Mouse (Mus musculus) embryonic facial prominence, embryonic 10.5 days (tissue): ENCODE data around the gene Arl15. TPM values are rescaled to one million over a fixed set of nuclear protein-coding genes. Genes with fewer than 3 reads are reported as not detected.

Source experiments
- DNase-seq: peaks from one replicate; pipeline ENCODE4 v3.0.0-alpha.2; 2017; ENCODE audit warnings: low spot score
- H3K27ac ChIP-seq: fragments of 300-500 bp; sonication (generic); replicated peaks from 2 replicates; pipeline ENCODE4 v1.5.1; 2016; ENCODE audit warnings: mild to moderate bottlenecking
- H3K27me3 ChIP-seq: fragments of 300-500 bp; sonication (generic); replicated peaks from 2 replicates; pipeline ENCODE4 v1.6.1; 2016; ENCODE audit warnings: low read depth, mild to moderate bottlenecking; ENCODE audit not compliant: poor library complexity, severe bottlenecking
- H3K36me3 ChIP-seq: fragments of 300-500 bp; sonication (generic); replicated peaks from 2 replicates; pipeline ENCODE4 v1.6.1; 2016; ENCODE audit warnings: mild to moderate bottlenecking, moderate library complexity
- H3K4me1 ChIP-seq: fragments of 300-500 bp; sonication (generic); 2 replicates; pipeline ENCODE4 v1.6.1; 2016
- H3K4me3 ChIP-seq: fragments of 300-500 bp; sonication (generic); 2 replicates; pipeline ENCODE4 v1.5.1; 2016; ENCODE audit warnings: mild to moderate bottlenecking, moderate library complexity
- H3K9me3 ChIP-seq: fragments of 300-500 bp; sonication (generic); 2 replicates; pipeline ENCODE4 v1.6.1; 2016; ENCODE audit warnings: mild to moderate bottlenecking
- WGBS: fragments of 180-500 bp; shearing (Covaris S2); methylation state at CpG from one replicate; pipeline ENCODE4 v1.1.7; 2016; 5-methylcytosine and 5-hydroxymethylcytosine counted together
- polyA plus RNA-seq: library from polyadenylated mRNA; unstranded; fragments of >200 nt; fragmentation: Nextera tagmentation; extraction: Ambion mirVana; gene quantifications from 2 replicates; pipeline ENCODE4 v1.2.1, GENCODE M21; 2016

Gene Arl15
- polyA plus RNA-seq, 1 experiment from 2014 or later: 11.1 TPM

- Histone ChIP-seq H3K36me3 (no peaks in the 10 kb centered on the region), H3K9me3 (no peaks in the 10 kb centered on the region), H3K4me3 (no peak overlapping the region), H3K27me3 (no peaks in the 10 kb centered on the region), H3K27ac (no peak overlapping the region), H3K4me1 (peaks cover 22% of the 10 kb centered on the region)
- DNase-seq: no peak
- WGBS: 30% methylated on average over 8 of the region's 8 CpGs
Observed at GRCm38 (mm10) chr13:114074471-114074870, 280.2 kb downstream of the Arl15 start.

- Histone ChIP-seq H3K4me3 (no peak overlapping the region), H3K9me3 (no peaks in the 10 kb centered on the region), H3K36me3 (no peaks in the 10 kb centered on the region), H3K27me3 (no peaks in the 10 kb centered on the region), H3K27ac (no peak overlapping the region), H3K4me1 (peaks cover 22% of the 10 kb centered on the region)
- DNase-seq: no peak
- WGBS: 73% methylated on average over 9 of the region's 9 CpGs
Observed at GRCm38 (mm10) chr13:114075724-114076384, 281.5 kb downstream of the Arl15 start.

GRCm38 (mm10) chr13:114077181-114077580 lies 282.9 kb downstream of the Arl15 start:
- no peaks in the 10 kb centered on the region for H3K9me3 ChIP-seq
- 82% methylated on average over 9 of the region's 9 CpGs for WGBS
- peaks cover 22% of the 10 kb centered on the region for H3K4me1 ChIP-seq
- H3K36me3 ChIP-seq: no peaks in the 10 kb centered on the region
- no peak for DNase-seq
- H3K27ac ChIP-seq: no peak overlapping the region
- no peak overlapping the region for H3K4me3 ChIP-seq
- H3K27me3 ChIP-seq: no peaks in the 10 kb centered on the region

- no peak overlapping the region for H3K4me3 ChIP-seq
- H3K27me3 ChIP-seq: no peaks in the 10 kb centered on the region
- no peaks in the 10 kb centered on the region for H3K9me3 ChIP-seq
- peak; percentile 15 for DNase-seq
- peaks cover 22% of the 10 kb centered on the region for H3K4me1 ChIP-seq
- H3K36me3 ChIP-seq: no peaks in the 10 kb centered on the region
- WGBS: 60% methylated on average over 17 of the region's 17 CpGs
- H3K27ac ChIP-seq: no peak overlapping the region
Observed at GRCm38 (mm10) chr13:114077584-114078270, 283.4 kb downstream of the Arl15 start.

GRCm38 (mm10) chr13:114078851-114079250 lies 284.5 kb downstream of the Arl15 start:
- WGBS: 85% methylated on average over 4 of the region's 4 CpGs
- H3K36me3 ChIP-seq: no peaks in the 10 kb centered on the region
- H3K27me3 ChIP-seq: no peaks in the 10 kb centered on the region
- no peak overlapping the region for H3K4me3 ChIP-seq
- no peak for DNase-seq
- peaks cover 22% of the 10 kb centered on the region for H3K4me1 ChIP-seq
- H3K9me3 ChIP-seq: no peaks in the 10 kb centered on the region
- no peak overlapping the region for H3K27ac ChIP-seq

GRCm38 (mm10) chr13:114079751-114080150 lies 285.4 kb downstream of the Arl15 start:
- peaks cover 17% of the 10 kb centered on the region for H3K4me1 ChIP-seq
- no peak overlapping the region for H3K4me3 ChIP-seq
- no peak for DNase-seq
- H3K27ac ChIP-seq: no peak overlapping the region
- no peaks in the 10 kb centered on the region for H3K36me3 ChIP-seq
- no peaks in the 10 kb centered on the region for H3K27me3 ChIP-seq
- 87% methylated on average over 6 of the region's 6 CpGs for WGBS
- no peaks in the 10 kb centered on the region for H3K9me3 ChIP-seq

- H3K36me3 ChIP-seq: no peaks in the 10 kb centered on the region
- DNase-seq: no peak
- no peaks in the 10 kb centered on the region for H3K27me3 ChIP-seq
- H3K4me3 ChIP-seq: no peak overlapping the region
- H3K4me1 ChIP-seq: peaks cover 14% of the 10 kb centered on the region
- no peaks in the 10 kb centered on the region for H3K9me3 ChIP-seq
- H3K27ac ChIP-seq: no peak overlapping the region
- WGBS: 93% methylated on average over 8 of the region's 8 CpGs
Observed at GRCm38 (mm10) chr13:114080491-114080890, 286.2 kb downstream of the Arl15 start.

- WGBS: 86% methylated on average over 3 of the region's 3 CpGs
Observed at GRCm38 (mm10) chr13:114083570-114084138, 289.3 kb downstream of the Arl15 start.

GRCm38 (mm10) chr13:114085442-114085841 lies 291.1 kb downstream of the Arl15 start:
- 86% methylated on average over 8 of the region's 8 CpGs for WGBS
- Histone ChIP-seq H3K9me3 (no peaks in the 10 kb centered on the region), H3K4me1 (peaks cover under 1% of the 10 kb centered on the region), H3K27me3 (no peaks in the 10 kb centered on the region), H3K27ac (no peak overlapping the region), H3K36me3 (no peaks in the 10 kb centered on the region), H3K4me3 (no peak overlapping the region)
- DNase-seq: no peak

More at GRCm38 (mm10) chr13:114083570-114084138, 289.3 kb downstream of the Arl15 start:
- DNase-seq: no peak
- Histone ChIP-seq H3K36me3 (no peaks in the 10 kb centered on the region), H3K9me3 (no peaks in the 10 kb centered on the region), H3K4me1 (no peaks in the 10 kb centered on the region), H3K27me3 (no peaks in the 10 kb centered on the region), H3K4me3 (no peak overlapping the region), H3K27ac (no peak overlapping the region)

GRCm38 (mm10) chr13:114086325-114086724 lies 292.0 kb downstream of the Arl15 start:
- WGBS: 81% methylated on average over 5 of the region's 5 CpGs
- H3K9me3 ChIP-seq: no peaks in the 10 kb centered on the region
- no peak for DNase-seq
- H3K27ac ChIP-seq: no peak overlapping the region
- H3K4me1 ChIP-seq: peaks cover 9% of the 10 kb centered on the region
- no peaks in the 10 kb centered on the region for H3K27me3 ChIP-seq
- no peak overlapping the region for H3K4me3 ChIP-seq
- H3K36me3 ChIP-seq: no peaks in the 10 kb centered on the region

- peaks cover 9% of the 10 kb centered on the region for H3K4me1 ChIP-seq
- H3K27me3 ChIP-seq: no peaks in the 10 kb centered on the region
- no peak for DNase-seq
- WGBS: 91% methylated on average over 5 of the region's 5 CpGs
- H3K9me3 ChIP-seq: no peaks in the 10 kb centered on the region
- H3K27ac ChIP-seq: no peak overlapping the region
- no peak overlapping the region for H3K4me3 ChIP-seq
- no peaks in the 10 kb centered on the region for H3K36me3 ChIP-seq
Observed at GRCm38 (mm10) chr13:114086801-114087200, 292.5 kb downstream of the Arl15 start.

GRCm38 (mm10) chr13:114087696-114088465 lies 293.6 kb downstream of the Arl15 start:
- DNase-seq: no peak
- Histone ChIP-seq H3K27me3 (no peaks in the 10 kb centered on the region), H3K36me3 (no peaks in the 10 kb centered on the region), H3K27ac (no peak overlapping the region), H3K4me3 (no peak overlapping the region), H3K4me1 (peaks cover 10% of the 10 kb centered on the region), H3K9me3 (no peaks in the 10 kb centered on the region)
- WGBS: 88% methylated on average over 10 of the region's 10 CpGs
